Mouse (Mus musculus) intestine, embryonic 15.5 days (tissue): ENCODE data around the gene Ppp1r14d. TPM values are rescaled to one million over a fixed set of nuclear protein-coding genes. Genes with fewer than 3 reads are reported as not detected.

ENCODE experiments used
- polyA plus RNA-seq: library from polyadenylated mRNA; unstranded; fragments of >200 nt; fragmentation: Nextera tagmentation; extraction: Ambion mirVana; gene quantifications from 2 replicates; pipeline ENCODE4 v1.2.1, GENCODE M21; 2015

Ppp1r14d gene
- polyA plus RNA-seq, 1 experiment from 2014 or later = 15.2 TPM

Other genes starting within 250 kb of the Ppp1r14d start
- gene Ccdc32, start 200.5 kb downstream of the Ppp1r14d start, polyA plus RNA-seq = 30.4 and 30.6 TPM in 2 replicates
- 4.8 and 4.9 TPM in 2 replicates for gene Rpusd2, start 195.1 kb downstream of the Ppp1r14d start, polyA plus RNA-seq
- 41.9 and 53.7 TPM in 2 replicates for gene Knl1, start 182.8 kb downstream of the Ppp1r14d start, polyA plus RNA-seq
- 41.1 and 43.2 TPM in 2 replicates for gene Rad51, start 117.1 kb downstream of the Ppp1r14d start, polyA plus RNA-seq
- gene Rmdn3, start 72.9 kb downstream of the Ppp1r14d start, polyA plus RNA-seq = 48.5 and 49.5 TPM in 2 replicates
- 21.1 and 27.3 TPM in 2 replicates for gene Gchfr, start 62.1 kb downstream of the Ppp1r14d start, polyA plus RNA-seq
- gene Gm14137, start 55.4 kb downstream of the Ppp1r14d start, polyA plus RNA-seq = 0.30 and 0.38 TPM in 2 replicates
- gene Zfyve19, start 21.3 kb downstream of the Ppp1r14d start, polyA plus RNA-seq = 59.3 and 64.9 TPM in 2 replicates
- 15.9 and 18.5 TPM in 2 replicates for gene Dnajc17, start 21.1 kb downstream of the Ppp1r14d start, polyA plus RNA-seq
- gene Spint1, start 7.5 kb upstream of the Ppp1r14d start, polyA plus RNA-seq = 96.1 and 108 TPM in 2 replicates
- 5.2 and 7.1 TPM in 2 replicates for gene Rhov, start 41.4 kb upstream of the Ppp1r14d start, polyA plus RNA-seq
- gene Vps18, start 58.8 kb upstream of the Ppp1r14d start, polyA plus RNA-seq = 20.9 and 22.5 TPM in 2 replicates
- gene Dll4, start 95.9 kb upstream of the Ppp1r14d start, polyA plus RNA-seq = 8.3 and 8.4 TPM in 2 replicates
- 2.3 and 2.7 TPM in 2 replicates for gene Chac1, start 121.3 kb upstream of the Ppp1r14d start, polyA plus RNA-seq
- 4.0 and 4.4 TPM in 2 replicates for gene Ino80, start 247.8 kb upstream of the Ppp1r14d start, polyA plus RNA-seq